Mouse (Mus musculus) limb, embryonic 10.5 days (tissue): ENCODE data around the gene Gle1. TPM values are rescaled to one million over a fixed set of nuclear protein-coding genes. Genes with fewer than 3 reads are reported as not detected.

ENCODE experiments used
- DNase-seq: peaks from one replicate; pipeline ENCODE4 v3.0.0-alpha.2; 2017; ENCODE audit warnings: low spot score
- H3K27ac ChIP-seq: fragments of 300-500 bp; sonication (generic); 2 replicates; pipeline ENCODE4 v1.5.1; 2016; ENCODE audit warnings: mild to moderate bottlenecking
- H3K27me3 ChIP-seq: fragments of 300-500 bp; sonication (generic); 2 replicates; pipeline ENCODE4 v1.6.1; 2016; ENCODE audit warnings: low read depth, mild to moderate bottlenecking; ENCODE audit not compliant: poor library complexity, severe bottlenecking
- H3K36me3 ChIP-seq: fragments of 300-500 bp; sonication (generic); 2 replicates; pipeline ENCODE4 v1.6.1; 2016; ENCODE audit warnings: mild to moderate bottlenecking, moderate library complexity
- H3K4me1 ChIP-seq: fragments of 300-500 bp; sonication (generic); 2 replicates; pipeline ENCODE4 v1.6.1; 2016
- H3K4me3 ChIP-seq: fragments of 300-500 bp; sonication (generic); 2 replicates; pipeline ENCODE4 v1.5.1; 2016; ENCODE audit warnings: mild to moderate bottlenecking, moderate library complexity
- H3K9me3 ChIP-seq: fragments of 300-500 bp; sonication (generic); replicated peaks from 2 replicates; pipeline ENCODE4 v1.6.1; 2016; ENCODE audit warnings: mild to moderate bottlenecking
- WGBS: fragments of 180-500 bp; shearing (Covaris S2); methylation state at CpG from one replicate; pipeline ENCODE4 v1.1.7; 2016; 5-methylcytosine and 5-hydroxymethylcytosine counted together
- polyA plus RNA-seq: library from polyadenylated mRNA; unstranded; fragments of >200 nt; fragmentation: Nextera tagmentation; extraction: Ambion mirVana; gene quantifications from 2 replicates; pipeline ENCODE4 v1.2.1, GENCODE M21; 2016

Gene Gle1
- polyA plus RNA-seq, 1 experiment from 2014 or later: 86.9 TPM

DNA sequence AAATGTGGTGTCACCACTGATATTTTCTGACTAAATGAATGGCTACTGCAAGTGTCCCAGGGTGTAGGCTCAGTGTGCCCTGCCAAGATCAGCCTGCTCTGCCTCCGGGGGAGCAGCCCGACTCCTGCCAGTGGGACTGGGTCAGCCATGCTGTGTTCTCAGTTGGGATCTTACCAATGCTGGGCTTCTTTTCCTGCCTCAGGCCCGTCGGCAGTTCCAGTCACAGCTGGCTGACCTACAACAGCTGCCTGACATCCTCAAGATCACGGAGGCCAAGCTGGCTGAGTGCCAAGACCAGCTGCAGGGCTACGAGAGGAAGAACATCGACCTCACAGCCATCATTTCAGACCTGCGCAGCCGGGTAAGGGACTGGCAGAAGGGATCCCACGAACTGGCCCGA is 13.2 kb upstream of the Gle1 start:
- no peaks in the 10 kb centered on the region for H3K27me3 ChIP-seq
- no peak for DNase-seq
- 91% methylated on average over 11 of the region's 11 CpGs for WGBS
- H3K9me3 ChIP-seq: no peaks in the 10 kb centered on the region
- H3K4me3 ChIP-seq: no peak overlapping the region
- H3K36me3 ChIP-seq: peaks cover 94% of the 10 kb centered on the region
- H3K4me1 ChIP-seq: no peaks in the 10 kb centered on the region
- H3K27ac ChIP-seq: no peak overlapping the region

DNA sequence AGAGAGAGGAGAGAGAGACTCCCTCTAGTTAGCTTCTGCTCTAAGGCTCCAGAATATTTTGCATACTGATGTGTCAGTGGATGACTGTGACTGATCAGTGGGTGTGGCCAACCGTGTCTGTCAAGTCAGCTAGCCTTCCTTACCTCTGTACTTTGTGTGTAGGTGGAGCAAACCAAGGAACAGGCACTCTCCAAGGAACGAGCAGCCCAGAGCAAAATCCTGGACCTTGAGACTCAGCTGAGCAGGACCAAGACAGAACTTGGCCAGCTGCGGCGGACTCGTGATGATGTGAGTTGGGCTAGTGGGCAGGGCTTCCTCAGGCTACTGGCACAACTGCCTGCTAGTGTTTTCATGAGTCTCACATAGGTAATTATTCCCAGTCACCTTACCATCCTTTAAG is 8.7 kb upstream of the Gle1 start:
- no peak overlapping the region for H3K4me3 ChIP-seq
- H3K27ac ChIP-seq: no peak overlapping the region
- H3K9me3 ChIP-seq: no peaks in the 10 kb centered on the region
- no peaks in the 10 kb centered on the region for H3K27me3 ChIP-seq
- peaks cover 98% of the 10 kb centered on the region for H3K36me3 ChIP-seq
- no peaks in the 10 kb centered on the region for H3K4me1 ChIP-seq
- WGBS: 92% methylated on average over 5 of the region's 5 CpGs
- no peak for DNase-seq

DNA sequence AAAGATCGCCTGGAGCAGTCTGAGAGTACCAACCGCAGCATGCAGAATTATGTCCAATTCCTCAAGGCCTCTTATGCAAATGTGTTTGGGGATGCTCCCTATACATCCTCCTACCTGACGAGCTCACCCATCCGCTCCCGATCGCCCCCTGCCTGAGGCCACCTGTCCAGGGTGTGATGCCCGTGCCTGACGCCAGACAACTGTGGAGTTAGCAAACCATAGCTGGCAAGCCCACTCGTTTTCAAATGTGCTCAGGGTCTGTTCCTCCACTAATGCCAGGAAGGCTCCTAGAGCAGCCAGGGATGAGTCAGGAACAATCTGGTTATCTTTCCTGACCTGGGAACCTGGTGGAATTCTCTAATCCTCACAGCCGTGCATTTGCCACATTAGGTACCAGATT is 4.7 kb upstream of the Gle1 start:
- Histone ChIP-seq H3K27me3 (no peaks in the 10 kb centered on the region), H3K27ac (no peak overlapping the region), H3K4me1 (no peaks in the 10 kb centered on the region), H3K9me3 (no peaks in the 10 kb centered on the region), H3K36me3 (peaks cover 62% of the 10 kb centered on the region), H3K4me3 (no peak overlapping the region)
- no peak for DNase-seq
- WGBS: 89% methylated on average over 10 of the region's 10 CpGs

DNA sequence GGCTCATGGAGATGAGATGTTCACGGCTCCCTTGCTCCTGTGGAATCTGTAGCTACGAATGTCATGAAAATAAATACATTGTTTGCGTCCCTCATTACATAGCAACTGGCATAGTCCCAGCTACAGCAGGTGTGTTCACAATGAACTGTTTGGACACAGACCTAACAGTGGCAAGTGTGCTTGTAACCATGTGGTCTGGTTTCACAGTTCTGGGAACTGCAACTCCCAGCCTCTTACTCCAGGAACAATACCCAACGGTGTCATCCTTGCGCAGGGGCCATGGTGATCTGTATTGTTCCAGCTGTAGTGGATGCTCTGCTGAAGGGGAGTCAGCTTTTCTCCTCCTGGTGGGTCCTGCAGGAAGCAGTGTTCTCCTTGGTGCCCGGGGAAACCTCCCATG is 4.0 kb upstream of the Gle1 start:
- peaks cover 55% of the 10 kb centered on the region for H3K36me3 ChIP-seq
- H3K4me1 ChIP-seq: peaks cover 6% of the 10 kb centered on the region
- DNase-seq: no peak
- no peak overlapping the region for H3K27ac ChIP-seq
- WGBS: 91% methylated on average over 6 of the region's 6 CpGs
- no peak overlapping the region for H3K4me3 ChIP-seq
- no peaks in the 10 kb centered on the region for H3K9me3 ChIP-seq
- H3K27me3 ChIP-seq: no peaks in the 10 kb centered on the region

DNA sequence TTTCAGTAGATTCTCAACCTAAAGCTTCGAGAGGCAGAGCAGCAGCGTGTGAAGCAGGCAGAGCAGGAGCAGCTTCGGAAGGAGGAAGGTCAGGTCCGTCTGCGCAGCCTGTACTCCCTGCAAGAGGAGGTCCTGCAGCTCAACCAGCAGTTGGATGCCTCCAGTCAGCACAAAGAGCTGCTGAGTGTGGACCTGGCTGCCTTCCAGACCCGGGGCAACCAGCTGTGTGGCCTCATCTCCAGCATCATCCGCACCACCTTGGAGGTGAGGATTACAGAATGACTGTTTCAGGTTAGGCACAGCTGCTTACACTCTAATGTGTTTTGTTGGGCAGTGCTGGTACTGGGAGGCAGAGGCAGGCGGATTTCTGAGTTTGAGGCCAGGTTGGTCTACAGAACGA is 4.8 kb downstream of the Gle1 start:
- DNase-seq: no peak
- peaks cover 81% of the 10 kb centered on the region for H3K36me3 ChIP-seq
- H3K27ac ChIP-seq: no peak overlapping the region
- H3K9me3 ChIP-seq: no peaks in the 10 kb centered on the region
- H3K4me3 ChIP-seq: no peak overlapping the region
- peaks cover 11% of the 10 kb centered on the region for H3K4me1 ChIP-seq
- no peaks in the 10 kb centered on the region for H3K27me3 ChIP-seq
- 91% methylated on average over 9 of the region's 9 CpGs for WGBS

DNA sequence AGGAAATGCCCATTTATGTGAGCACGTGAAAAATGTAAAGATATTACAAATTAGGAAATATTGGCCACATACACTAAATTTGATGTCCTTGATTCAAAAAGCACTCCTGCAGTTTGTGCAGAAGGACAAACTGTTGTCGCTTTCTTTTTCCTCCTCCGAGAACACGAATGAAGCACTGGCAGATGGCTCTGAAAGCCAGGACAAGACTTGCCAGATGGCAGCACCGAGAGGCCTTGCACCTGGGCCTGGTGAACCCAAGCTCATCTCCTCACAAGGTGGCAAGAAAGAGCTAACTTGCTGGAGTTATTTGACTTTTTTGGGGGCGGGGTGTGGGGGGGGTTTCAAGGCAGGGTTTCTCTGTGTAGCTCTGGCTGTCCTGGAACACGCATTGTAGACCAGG is 5.6 kb downstream of the Gle1 start:
- Histone ChIP-seq H3K27ac (no peak overlapping the region), H3K27me3 (no peaks in the 10 kb centered on the region), H3K36me3 (peaks cover 88% of the 10 kb centered on the region), H3K4me3 (no peak overlapping the region), H3K4me1 (peaks cover 8% of the 10 kb centered on the region), H3K9me3 (no peaks in the 10 kb centered on the region)
- DNase-seq: no peak
- WGBS: 93% methylated on average over 7 of the region's 7 CpGs

DNA sequence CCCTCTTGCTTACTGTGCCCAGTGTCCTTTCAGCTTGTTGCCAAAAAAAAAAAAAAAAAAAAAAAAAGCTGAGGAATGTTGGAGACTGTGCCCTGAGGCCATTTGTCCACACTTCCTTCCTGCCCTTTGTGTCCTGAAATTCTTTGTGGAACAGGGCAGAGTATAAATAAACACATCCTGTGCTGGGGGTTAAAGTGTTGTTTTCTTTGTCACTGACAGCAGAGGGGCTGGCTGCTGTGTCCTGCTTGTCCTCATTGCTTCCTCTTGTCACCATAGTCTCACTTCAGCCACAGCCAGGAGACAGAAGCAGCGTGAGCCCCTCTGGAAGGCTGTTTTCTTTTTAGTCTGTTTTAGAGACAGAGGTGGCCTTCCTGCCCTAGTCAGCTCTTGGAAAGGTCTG is 9.5 kb downstream of the Gle1 start:
- Histone ChIP-seq H3K9me3 (no peaks in the 10 kb centered on the region), H3K4me1 (peaks cover 3% of the 10 kb centered on the region; the same call in 1 of the 2 replicates), H3K4me3 (no peak overlapping the region), H3K27ac (peak overlapping the region; percentile 22), H3K36me3 (peaks cover 98% of the 10 kb centered on the region), H3K27me3 (no peaks in the 10 kb centered on the region)
- no peak for DNase-seq
- 36% methylated on average over 1 of the region's 1 CpGs for WGBS

DNA sequence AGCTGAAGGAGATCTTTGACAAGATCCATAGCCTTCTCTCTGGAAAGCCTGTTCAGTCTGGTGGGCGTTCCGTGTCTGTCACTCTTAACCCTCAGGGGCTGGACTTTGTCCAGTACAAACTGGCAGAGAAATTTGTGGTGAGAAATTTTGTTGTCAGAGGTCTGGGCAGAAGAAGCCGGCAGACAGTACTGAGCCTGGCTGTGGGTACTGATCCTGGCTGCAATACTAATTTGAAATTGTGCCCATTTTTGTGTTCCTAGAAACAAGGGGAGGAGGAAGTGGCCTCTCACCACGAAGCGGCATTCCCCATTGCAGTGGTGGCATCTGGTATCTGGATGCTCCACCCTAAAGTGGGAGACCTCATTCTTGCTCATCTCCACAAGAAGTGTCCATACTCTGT is 13.7 kb downstream of the Gle1 start:
- Histone ChIP-seq H3K27me3 (no peaks in the 10 kb centered on the region), H3K4me1 (peaks cover 3% of the 10 kb centered on the region; the same call in 1 of the 2 replicates), H3K4me3 (no peak overlapping the region), H3K9me3 (no peaks in the 10 kb centered on the region), H3K27ac (no peak overlapping the region), H3K36me3 (peaks cover 96% of the 10 kb centered on the region)
- 96% methylated on average over 5 of the region's 5 CpGs for WGBS
- no peak for DNase-seq

DNA sequence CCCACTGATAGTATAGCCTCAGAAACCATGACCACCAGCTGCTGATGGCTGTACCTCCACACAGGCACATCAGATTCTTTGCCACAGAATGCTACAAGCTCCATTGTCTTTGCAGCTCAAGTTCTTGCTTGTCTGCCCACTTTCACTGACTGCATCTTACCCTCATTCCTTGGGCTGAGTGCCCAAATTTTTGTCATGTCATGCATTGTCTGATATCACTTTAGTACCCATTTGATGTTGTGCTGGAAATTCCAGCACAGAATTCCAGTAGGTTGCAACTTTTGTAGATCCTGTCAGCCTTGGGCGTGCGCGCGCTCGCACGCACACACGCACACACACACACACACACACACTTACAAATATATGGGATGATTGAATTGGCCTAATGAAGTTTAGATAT is 26.0 kb downstream of the Gle1 start:
- H3K27me3 ChIP-seq: no peaks in the 10 kb centered on the region
- no peaks in the 10 kb centered on the region for H3K9me3 ChIP-seq
- no peak for DNase-seq
- peaks cover 7% of the 10 kb centered on the region for H3K4me1 ChIP-seq
- H3K4me3 ChIP-seq: no peak overlapping the region
- WGBS: 95% methylated on average over 7 of the region's 7 CpGs
- peaks cover 41% of the 10 kb centered on the region for H3K36me3 ChIP-seq
- no peak overlapping the region for H3K27ac ChIP-seq

DNA sequence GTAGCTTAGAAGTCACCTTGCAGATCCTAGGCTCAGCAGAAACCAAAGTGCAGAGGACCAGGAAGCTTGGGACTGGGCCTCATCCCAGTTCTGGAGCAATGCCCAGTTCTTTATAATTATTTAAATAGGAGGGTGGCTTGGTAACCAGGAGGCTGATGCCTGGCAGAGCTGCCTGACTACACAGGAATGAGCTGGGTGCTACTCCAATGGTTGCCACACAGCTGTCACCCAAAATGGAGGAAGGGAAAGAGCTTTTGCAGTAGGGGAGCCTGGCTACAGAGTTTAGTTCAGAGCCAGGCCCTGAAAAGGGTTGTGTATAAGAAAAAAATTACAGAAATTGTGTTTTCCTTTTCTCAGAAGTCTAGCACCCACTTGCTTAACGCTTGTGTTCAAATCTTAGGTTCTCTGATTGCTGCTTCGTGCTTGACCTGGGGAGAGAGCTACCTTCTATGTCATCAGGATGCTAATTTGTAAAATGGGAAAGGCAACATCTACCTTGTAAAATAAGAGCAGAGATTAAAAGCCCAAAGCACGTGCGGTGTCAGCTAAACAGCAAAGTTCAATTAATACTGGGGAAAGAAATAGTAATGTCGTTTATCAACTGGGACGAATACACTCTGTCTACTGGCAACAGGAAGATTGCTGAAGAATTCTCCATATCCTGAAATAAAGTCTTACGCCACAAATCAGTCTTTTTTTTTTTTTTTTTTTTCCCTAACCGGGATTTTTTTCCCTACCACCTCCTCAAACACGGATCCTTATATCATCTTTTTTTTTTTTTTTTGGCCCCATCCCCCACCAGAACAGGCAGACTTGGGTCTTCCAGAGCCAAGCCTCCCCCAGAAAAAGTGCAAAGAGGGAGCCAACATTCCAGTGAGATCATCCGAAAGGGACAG is 29.4 kb downstream of the Gle1 start:
- Histone ChIP-seq H3K36me3 (peaks cover 28% of the 10 kb centered on the region), H3K4me1 (peaks cover 26% of the 10 kb centered on the region), H3K27ac (peak overlapping the region; percentile 96), H3K9me3 (no peaks in the 10 kb centered on the region), H3K27me3 (no peaks in the 10 kb centered on the region), H3K4me3 (peak overlapping the region; percentile 98)
- no peak for DNase-seq
- WGBS: 19% methylated on average over 10 of the region's 10 CpGs

DNA sequence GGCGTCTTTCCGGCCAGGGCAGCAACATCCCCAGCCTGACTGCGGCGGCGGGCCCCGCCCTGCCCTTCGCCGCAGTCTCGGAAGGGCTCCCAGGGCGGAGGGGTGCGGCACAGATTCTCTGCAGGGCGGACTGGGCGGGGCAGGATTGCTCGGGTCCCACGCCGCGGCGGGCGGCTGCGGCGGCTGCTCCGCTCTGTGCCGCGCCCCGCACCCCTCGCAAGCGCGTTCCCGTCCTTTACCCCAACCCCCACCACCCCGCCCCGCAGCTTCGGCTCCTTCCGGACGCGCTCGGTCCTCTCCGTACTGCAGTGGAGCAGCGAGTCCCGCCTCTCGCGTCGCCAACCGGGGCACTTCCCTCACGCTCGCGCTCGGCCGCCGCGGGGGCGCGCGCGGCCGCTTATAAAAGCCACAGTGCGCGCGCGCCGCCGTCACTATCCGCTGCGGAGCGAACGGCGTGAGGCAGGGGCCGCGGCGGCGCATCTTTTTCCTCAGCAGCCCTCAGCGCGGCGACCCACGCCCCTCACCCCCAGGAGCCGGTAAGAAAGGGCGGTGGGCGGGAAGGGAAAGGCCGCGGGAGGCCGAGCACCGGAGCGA is 30.1 kb downstream of the Gle1 start, which contains the start of gene Sptan1:
Gene Sptan1 (plus strand): TSS at position 311 of the 594 bp plus-strand sequence.
- DNase-seq: peak; percentile 96
- WGBS: under 1% methylated on average over 82 of the region's 82 CpGs
- H3K9me3 ChIP-seq: no peaks in the 10 kb centered on the region
- peak within 1 kb of the TSS; percentile 98 for H3K4me3 ChIP-seq
- no peaks in the 10 kb centered on the region for H3K27me3 ChIP-seq
- peak within 1 kb of the TSS; percentile 96 for H3K27ac ChIP-seq
- H3K4me1 ChIP-seq: peaks cover 26% of the 10 kb centered on the region
- H3K36me3 ChIP-seq: peaks cover 28% of the 10 kb centered on the region

DNA sequence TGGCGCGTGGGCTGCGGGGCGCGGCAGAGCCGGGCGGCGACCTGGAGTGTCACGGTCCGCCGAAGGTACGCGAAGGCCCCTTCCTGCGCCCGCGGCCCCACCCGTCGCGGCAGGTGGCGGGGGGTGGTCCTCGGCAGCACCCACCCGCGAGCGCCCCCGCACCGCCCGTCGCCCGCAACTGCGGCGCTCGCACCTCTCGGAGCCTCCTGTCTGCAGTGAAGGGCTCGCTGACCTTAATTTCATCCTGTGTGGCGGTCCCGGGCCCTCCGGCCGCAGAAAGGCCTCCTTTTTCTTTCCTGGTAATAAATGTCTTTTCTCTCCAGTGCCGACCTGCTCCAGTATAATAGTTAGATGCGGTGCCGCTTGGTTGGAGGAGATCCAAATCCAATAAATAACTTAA is 30.7 kb downstream of the Gle1 start:
- 1% methylated on average over 41 of the region's 41 CpGs for WGBS
- Histone ChIP-seq H3K9me3 (no peaks in the 10 kb centered on the region), H3K27ac (peak overlapping the region; percentile 96), H3K36me3 (peaks cover 31% of the 10 kb centered on the region), H3K4me1 (peaks cover 26% of the 10 kb centered on the region), H3K27me3 (no peaks in the 10 kb centered on the region), H3K4me3 (peak overlapping the region; percentile 98)
- DNase-seq: no peak

DNA sequence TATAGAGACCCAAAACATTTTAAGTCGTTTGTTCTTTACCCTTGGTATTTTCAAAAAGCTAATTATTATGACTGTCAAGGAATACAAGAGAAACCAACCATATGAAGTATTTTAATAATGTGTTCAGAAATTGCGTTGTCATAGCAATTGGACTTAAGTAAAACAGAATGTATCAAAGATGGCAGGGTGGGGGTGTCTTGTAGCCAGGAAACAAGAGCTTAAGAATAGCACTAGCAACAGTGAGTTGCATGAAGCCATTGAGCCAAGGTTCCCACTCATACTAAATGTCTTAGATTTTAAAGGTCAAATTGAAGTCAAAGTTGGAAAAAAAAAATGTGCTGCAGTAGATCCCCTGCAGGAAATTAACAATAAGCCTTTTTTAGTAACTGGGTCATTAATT is 31.6 kb downstream of the Gle1 start:
- DNase-seq: no peak
- H3K4me3 ChIP-seq: peak overlapping the region; percentile 98
- 89% methylated on average over 2 of the region's 2 CpGs for WGBS
- H3K27me3 ChIP-seq: no peaks in the 10 kb centered on the region
- peaks cover 31% of the 10 kb centered on the region for H3K36me3 ChIP-seq
- no peak overlapping the region for H3K27ac ChIP-seq
- H3K4me1 ChIP-seq: peaks cover 26% of the 10 kb centered on the region
- H3K9me3 ChIP-seq: no peaks in the 10 kb centered on the region
